Mouse (Mus musculus) frontal cortex, postnatal 10 days (tissue): ENCODE results near the gene Abcc2.
A peak's percentile ranks its signal among the peaks of the same experiment; 100 is the strongest.

Experiments
- DNase-seq, 2 experiments: peaks; one replicate each; pipeline ENCODE4 v3.0.0; 2022; ENCODE audit warnings: low spot score in 2 of 2, mixed read lengths in 1 of 2

The Abcc2 gene

DNA sequence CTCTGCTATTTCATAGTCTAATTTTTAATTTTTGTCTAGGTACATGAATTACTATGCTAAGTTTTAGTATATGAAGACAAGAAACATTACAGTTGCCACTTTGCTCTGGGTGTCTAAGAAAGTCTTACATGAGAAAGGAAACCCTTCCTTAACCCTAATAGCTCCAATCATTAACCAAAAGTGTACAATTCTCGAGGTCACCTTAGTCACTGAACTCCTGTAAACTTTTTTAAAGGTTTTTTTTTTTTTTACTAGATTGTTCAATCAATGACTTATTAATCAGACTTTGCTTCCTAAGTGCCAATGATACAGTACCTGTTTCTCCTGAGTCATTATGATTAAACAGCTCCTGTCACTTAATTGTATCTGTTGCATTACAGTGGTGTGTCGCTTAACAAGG is 4.7 kb upstream of the Abcc2 start:
- no peak for DNase-seq

DNA sequence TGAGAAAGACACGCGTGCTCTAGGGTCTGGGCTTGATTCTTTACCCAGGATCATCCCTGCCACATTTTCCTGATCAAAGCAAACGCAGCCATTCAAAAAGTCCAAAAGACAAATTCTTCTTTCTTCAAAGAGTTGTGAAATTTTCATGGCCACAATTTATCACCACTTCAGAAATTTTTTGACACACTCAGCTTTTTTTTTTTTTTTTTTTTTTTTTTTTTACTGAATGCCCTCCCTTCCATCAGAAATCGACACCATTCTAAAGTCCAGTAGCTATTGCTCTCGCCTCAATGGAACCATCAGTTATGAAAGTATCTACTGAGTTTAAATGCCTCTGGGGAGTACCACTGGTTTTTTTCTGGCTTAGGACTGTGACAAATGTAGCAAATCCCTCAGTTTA is 1.6 kb upstream of the Abcc2 start:
- DNase-seq = no peak

DNA sequence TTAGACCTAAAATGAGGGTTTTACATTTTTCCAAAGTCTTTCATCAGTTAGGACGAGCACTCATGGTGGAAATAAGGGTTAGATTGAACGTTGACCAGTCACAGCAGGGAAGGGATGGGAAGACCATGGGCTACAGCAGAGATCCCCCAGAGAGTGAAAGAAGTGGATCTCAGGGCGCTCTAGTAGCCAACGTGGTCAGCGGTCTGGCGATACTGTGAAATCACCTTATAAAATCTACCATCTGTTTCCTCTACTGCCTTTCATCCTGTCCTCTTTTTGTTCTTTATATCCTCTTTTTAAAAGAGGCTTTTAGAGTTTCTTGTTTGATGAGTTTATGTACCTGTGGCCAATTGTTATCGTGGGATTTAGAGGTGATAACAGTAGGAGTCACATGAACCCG is 2.8 kb downstream of the Abcc2 start:
- DNase-seq = no peak

DNA sequence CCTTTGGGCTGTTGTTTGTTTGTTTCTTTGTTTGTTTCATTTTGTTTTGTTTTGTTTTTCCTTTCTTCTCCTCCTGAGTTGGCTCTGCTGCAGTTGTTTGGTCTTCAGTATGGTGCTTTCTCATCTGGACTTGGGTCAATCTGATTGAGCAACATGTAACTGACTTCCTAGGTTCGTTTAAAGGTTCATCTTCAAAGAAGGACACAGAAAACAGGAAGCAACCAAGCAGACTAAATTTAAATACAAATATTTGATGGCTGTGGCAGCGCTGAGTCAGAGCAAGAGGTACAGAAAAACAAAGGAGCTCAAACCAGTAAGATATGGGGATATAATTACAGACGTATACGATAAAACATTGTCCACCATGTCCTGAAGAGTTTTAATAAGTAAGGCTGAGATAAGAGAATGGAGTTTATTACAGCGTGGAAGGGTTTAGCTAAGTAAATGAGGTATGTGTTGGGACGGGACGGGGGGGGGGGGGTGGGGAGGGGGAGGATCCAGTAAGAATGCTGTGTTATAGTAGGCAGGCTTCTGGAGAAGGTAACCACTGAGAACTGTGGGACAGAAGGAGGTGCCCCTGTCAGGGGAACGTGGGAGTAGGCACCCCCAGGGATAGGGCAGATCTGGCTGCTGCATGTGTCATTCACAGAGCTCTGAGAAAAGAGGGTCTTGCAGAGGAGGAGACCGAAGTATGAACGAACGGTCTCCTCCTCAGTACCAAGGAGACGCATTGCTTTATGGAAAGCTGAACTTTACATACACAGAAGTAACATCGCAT is 4.4 kb downstream of the Abcc2 start:
- no peak for DNase-seq

DNA sequence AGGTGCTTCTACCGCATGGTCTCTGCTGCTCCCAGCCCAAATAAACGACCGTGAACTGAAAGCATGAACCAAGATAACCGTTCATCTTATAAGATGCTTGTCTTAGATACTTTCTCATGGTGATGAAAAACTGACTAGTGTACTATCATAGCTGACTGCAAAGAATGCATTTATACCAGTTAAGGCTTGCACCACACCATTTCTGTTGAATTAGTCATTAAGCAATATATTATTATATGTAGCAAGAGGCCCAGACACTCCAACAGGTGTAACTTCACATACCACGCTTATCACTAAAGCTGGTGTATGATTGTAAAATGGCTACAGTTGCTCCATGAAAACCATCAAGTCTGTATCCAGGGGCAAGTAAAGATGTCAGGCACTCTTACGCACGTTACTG is 7.8 kb downstream of the Abcc2 start:
- DNase-seq = no peak

DNA sequence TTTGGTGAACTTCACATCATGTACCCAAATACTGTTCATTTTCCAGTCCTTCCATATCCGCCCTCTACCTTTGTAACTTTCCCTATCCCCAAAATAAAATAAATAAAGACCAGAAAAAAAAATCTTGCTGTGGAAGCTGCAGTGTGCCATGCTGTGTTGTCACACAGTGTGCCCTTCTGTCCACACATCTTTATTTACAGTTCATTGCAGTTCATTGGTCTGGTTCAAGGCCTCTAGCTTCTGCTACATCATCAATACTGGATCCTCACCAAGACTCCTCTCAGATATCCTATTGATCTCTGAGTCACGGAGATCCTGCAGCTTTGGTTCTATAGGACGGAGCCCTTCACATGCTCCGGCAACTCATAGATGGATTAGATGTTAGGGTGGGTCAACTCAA is 10.5 kb downstream of the Abcc2 start:
- no peak for DNase-seq

DNA sequence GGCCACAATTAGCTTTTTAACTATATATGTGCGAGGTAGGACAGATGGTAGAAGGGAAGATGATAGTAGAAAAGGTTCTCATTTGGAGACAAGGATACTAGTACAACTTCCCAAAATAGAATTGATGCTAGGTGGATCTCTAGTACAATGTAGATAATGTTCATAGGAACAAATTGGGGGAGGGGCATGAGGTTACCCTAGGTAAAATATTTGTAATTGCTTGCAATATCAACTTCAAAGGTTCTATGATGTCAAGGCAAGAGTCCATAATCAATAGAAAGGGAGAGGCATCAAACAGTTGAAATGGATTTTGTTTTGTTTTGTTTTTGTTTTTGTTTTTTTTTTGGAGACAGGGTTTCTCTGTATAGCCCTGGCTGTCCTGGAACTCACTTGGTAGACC is 12.0 kb downstream of the Abcc2 start:
- no peak for DNase-seq

DNA sequence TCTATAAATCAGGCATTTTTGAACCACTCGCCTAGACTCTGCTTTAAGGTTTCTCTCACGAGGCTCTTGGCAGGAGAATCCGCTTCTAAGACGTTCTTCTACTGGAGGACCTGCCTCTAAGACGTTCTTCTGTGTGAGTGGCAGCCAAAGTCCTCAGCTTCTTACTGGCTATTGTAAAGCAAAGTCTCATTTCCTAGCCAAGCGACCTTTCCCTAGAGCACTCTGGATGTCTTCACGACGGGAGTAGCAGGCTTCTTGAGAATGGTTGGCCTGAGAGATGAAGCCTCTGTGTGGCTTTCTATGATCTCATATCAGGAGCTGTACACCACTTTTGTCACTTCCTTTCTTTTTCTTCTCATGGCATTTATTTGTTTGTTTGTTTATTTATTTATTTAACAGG is 13.5 kb downstream of the Abcc2 start:
- DNase-seq = no peak

DNA sequence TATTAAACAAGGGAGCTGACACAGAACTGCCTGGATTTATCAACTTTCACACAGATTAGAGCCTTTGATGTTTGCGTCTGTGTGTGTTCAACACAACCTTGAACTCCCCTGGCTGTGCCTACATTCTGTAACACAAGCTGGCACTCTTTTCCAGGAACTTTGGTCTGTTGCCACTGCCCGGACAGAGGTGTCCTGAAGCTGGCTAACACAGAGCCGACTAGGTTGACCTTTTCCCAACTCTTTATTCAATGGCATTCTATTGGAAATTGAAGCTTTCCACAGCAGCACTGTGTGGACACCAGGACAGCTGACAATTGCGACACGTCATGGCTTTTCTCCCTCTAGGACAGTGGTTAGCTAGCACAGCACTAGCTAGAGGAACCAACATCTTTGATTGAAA is 15.2 kb downstream of the Abcc2 start:
- DNase-seq = no peak

DNA sequence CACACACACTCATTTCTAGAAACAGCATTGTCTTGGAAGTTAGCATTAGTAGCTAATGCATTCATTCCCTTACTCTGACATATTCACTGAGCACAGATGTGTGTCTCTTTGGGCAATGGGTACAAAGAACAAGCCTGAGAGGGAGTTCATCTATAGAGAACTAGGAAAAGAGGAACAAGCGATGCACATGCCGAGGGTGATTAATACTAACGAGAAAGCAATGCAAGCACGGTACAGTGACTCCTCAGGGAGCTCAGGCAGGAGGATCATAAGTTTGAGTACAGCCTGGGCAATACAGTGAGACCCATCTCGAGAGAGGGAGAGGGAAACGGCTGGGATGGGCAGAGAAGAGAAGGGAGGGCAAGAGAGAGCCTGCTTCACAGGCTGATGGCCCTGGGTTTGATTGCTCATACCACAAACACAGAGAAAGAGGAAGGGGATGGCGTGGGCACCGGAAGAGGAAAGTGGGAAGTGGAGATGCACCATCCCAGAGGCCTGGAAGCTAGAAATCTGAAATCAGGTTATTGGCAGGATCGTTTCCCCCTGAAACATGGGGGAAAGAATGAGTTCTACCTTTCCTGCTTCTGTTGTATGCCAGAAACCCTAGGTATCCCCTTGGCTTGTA is 19.5 kb downstream of the Abcc2 start:
- no peak for DNase-seq

DNA sequence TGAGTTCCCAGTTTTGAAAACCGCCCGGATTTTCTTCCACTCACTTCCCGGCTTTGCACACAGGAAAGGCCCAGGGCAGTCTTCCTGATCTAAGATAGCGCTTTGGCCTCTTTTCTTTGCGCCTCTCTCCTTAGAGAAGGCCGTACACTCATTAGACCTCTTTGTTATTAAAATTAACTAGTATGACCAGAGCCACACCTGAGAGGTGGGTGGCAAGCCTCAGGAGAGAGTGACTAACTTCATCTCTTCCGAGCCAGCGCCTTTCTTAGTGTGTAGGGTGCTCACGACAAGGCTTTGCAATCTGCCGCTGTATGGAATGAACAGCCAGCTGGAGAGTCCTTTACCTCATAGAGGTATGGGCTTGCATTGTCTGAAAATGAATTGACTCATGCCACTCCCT is 21.9 kb downstream of the Abcc2 start:
- no peak for DNase-seq

DNA sequence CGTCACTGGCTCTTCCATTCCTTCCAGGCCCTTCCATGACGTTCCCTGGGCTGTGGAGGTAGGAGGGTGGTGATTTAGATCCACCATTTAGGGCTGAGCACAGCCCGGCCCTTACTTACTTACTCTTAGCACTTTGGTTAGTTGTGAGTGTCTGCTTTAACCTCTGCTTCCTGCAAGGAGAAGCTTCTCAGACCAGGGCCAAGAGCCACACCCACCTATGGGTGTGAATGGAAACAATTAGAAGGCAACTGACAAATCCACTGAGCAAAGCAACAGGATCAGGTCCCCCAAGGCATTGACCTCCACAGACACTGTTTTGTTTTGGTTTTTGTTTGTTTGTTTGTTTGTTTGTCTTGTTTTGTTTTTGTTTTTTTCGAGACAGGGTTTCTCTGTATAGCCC is 27.3 kb downstream of the Abcc2 start:
- DNase-seq = no peak

DNA sequence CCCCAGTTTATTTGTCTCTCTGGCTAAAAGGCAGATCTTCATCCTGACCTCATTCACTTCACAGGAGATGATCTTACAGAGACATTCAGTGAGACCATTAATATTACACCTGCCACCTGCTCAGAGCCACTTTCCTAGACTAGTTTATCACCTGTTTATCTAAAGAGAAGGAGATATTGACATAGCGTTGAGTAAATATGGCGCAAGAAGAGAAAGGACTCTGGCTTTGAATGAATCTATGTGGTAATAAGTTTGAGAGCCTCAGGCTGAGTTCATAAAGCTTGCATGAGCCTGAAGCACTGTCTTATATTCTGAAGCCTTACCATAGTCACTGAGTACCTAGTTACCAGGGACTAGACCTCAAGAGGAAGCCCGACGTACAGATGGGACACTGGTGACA is 29.4 kb downstream of the Abcc2 start:
- DNase-seq = no peak

DNA sequence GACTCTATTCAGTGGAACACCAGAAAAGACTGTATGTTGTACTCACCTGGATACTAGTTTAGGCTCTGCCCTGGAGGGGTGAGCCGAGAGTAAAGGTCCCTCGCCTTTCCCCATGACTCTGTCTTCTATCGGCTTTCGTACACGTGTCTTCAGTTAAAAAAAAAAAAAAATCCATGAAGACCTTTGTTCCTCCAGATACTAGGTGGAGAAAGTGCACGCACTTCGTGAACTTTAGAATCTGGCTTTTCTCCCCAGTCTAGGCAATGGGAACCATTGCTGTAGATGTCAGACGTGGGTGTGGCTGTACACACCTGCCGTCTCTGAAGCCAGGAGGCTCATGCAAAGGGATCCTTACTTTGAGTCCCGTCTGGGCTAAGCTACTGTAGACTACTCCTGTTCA is 31.3 kb downstream of the Abcc2 start:
- no peak for DNase-seq

DNA sequence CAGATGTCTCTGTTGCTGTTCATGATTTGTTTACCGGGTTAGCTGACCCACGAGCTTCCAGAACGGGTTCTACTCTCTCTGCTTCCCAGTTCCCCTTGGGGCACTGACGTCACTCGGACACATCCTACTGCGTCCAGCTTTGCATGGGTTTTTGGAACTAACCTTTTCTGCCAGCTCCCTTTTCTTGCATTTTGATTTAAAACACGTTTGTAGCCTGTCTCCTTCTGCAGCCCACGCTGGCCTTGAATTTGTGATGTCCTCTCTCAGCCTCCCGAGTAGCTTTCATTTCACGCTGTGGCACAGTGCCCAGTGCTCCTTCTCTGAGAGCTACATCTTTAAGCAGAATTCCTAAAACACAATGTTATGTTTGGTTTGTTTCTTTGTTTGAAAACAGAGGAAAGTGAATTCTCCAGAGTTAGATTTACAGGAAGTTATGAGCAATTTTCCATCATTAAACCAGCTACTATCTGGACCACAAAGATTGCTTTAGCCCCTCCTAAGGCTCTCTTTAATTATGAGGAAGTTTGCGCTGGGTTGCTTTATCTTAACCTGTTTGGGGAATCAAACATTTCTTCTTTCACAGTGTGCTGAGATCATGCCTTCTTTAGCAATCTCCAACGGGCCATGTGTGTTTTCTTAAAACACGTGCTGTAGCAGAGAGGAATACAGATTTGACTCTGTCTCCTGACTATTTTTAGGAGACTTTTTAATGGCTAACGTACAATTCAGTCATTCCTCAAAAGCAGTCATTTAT is 33.8 kb downstream of the Abcc2 start:
- DNase-seq = peak in 1 of 2 experiments; percentile 8

DNA sequence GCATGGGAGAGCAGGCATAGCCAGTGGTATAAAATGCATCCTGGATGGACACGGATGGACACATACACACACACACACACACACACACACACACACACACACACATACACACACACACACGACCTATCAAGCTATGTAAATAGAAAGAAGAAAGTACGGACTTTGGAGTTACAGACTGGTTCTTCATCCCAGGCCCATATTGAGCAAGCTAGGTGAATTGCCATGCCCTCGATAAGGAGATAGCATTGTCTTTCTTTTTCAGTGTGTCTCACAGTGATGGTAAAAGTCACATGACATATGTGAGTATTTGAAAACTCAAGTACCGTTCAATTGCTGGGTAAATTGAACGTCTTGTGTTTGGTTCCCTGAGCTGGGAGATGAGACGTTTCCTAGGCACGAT is 44.9 kb downstream of the Abcc2 start:
- no peak for DNase-seq

DNA sequence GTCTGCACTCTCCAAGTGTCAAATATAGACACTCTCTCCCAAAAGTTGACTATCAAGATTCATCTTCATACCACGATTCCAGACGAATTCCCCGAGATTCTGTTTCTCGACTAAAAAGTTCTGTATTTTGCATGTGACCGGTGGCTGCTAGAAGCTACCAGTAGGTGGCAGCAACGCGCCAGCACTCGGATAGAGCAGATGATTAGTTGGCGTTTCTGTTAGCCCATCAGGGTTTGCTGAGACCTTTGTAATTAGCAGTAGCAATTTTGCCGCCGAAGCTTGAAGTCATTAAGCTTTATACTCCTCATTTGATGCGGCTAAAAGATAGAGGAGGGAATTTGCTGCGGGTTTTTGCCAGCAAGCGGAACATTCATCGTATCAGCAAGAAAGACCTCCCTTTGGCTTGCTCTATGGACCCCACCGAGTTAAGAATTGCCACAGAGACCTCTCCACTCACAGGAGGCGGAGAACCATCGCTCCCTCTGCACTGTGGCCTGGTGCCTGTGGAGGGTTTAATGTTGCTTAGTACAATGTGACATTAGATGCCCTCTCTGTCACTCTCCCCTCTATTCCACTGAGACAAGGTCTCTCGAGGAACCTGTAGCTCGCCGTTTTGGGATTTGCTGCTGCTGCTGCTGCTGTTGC is 50.6 kb downstream of the Abcc2 start:
- peak; percentile 48 to 79 for DNase-seq

DNA sequence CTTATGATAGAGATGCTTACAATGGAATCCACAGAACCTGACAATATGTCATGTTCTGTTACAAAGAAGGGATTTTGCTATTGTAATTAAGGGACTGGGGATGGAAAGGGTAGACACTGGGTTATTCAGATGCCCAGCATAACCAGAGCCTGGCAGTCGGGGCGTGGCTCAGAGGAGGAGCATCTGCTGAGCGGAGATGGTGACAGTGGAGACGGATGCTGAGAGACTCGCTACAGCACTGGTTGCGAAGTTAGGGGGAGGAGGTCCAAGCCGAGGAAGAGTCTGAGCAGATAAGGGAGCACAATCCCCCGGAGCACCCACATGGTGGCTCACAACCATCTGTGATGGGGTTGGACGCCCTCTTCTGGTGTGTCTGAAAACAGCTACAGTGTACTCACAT is 61.2 kb downstream of the Abcc2 start:
- DNase-seq = no peak

DNA sequence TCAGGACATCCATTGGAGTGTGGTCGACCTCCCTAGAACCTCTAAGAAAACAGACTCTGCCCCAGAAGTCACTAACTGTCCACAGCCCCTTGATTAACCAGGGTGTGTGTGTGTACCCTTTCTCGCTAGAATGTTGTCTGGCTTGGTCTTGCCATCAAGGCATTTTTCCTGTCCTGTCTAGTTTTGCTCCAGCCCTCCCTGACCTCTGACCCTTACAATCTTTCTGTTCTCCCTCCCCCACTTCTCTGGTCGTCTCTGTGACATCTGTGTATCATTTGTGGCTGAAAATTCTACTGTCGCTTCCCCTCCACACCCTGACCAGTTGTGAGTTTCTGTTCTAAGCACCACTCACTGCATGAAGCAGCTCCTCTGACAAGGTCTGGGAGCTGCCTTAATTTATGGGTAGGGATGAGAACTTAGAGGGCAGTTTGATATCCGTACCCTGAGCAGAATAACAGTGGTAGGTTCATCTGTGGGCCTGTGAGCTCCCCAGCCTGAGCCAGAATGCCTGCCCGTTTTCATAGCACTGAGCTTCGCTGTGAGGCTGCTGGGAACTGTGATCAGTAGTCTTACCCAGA is 63.4 kb downstream of the Abcc2 start:
- no peak for DNase-seq

DNA sequence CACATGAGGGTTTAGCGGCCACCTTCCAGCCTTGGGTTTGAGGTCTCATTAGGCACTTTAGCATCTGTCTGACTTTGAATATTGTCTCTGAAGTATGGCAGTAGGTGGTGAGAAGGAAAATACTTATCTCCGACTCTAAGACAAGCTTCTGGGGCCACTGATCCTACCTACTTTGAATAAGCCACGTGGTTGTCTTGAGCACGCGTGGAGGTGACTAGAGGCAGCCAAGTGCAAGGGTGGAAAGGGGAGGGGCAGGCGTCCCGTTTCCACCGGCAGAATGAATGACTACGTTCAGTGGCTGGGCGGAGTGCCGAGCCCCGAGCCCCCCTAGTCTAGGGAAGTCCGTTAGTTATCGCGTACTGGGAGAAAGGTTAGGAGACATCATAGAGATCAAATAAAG is 65.1 kb downstream of the Abcc2 start:
- no peak for DNase-seq

DNA sequence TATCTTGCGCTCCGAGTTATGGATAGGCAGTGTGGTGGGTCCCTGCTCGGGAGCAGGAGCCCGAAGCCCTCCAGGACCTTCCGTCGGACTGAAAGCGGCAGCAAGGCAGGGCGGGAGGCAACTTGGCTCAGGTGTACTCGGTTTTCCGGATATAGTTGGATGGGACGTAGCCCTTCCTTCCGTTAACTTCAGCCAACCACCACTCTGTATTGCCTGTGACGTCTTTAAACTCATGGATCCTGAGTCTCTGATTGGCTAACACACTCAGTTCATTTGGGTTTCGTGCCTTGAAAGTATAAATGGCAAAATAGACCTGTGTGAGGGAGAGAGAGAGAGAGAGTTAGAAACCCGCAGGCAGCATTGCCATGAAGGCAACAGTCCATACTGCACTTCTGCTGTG is 66.0 kb downstream of the Abcc2 start:
- no peak for DNase-seq

DNA sequence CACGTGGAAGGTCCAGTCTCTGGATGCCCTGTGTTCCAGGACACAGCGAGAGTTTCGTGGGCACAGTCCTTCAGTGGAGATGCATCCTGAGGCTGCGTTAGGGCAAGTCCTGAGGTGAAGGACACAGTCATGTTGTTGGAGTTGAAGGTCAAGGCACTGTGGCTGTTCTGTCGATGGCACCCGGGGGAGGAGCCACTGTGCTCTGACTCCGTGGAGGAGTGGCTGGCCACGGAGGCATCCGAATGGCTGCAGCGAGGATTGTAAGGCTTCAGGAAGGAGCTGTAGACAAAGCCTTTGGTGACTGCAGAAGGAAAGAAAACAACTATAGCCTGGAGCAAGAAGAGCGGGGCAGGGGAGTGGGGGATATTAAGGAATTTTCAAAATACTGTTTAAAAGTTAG is 68.0 kb downstream of the Abcc2 start:
- no peak for DNase-seq
